Mouse (Mus musculus) heart, embryonic 16.5 days (tissue): ENCODE results near the gene Pik3r2. TPM values are rescaled to one million over a fixed set of nuclear protein-coding genes. Genes with fewer than 3 reads are reported as not detected.

Experiments
- ATAC-seq: fragments of 200-750 bp; cut with Nextera tagmentation; replicated peaks from 2 replicates; pipeline ENCODE4 v1.8.0; 2017; ENCODE audit warnings: moderate number of reproducible peaks; ENCODE audit not compliant: insufficient read depth, low FRiP score; ENCODE audit errors: extremely low read depth
- H3K27ac ChIP-seq: fragments of 300-500 bp; sonication (generic); 2 replicates; pipeline ENCODE4 v1.5.1; 2014; ENCODE audit warnings: mild to moderate bottlenecking, low read length, control low read depth, moderate library complexity
- H3K27me3 ChIP-seq: fragments of 300-500 bp; sonication (generic); 2 replicates; pipeline ENCODE4 v1.6.1; 2014; ENCODE audit warnings: low read length, mixed read lengths; ENCODE audit not compliant: control insufficient read depth, insufficient read depth
- H3K36me3 ChIP-seq: fragments of 300-500 bp; sonication (generic); 2 replicates; pipeline ENCODE4 v1.6.1; 2014; ENCODE audit not compliant: control insufficient read depth, insufficient read depth
- H3K4me1 ChIP-seq: fragments of 300-500 bp; sonication (generic); 2 replicates; pipeline ENCODE4 v1.6.1; 2014; ENCODE audit warnings: low read length, mixed read lengths; ENCODE audit not compliant: control insufficient read depth, insufficient read depth
- H3K4me2 ChIP-seq: fragments of 300-500 bp; sonication (generic); 2 replicates; pipeline ENCODE4 v1.6.1; 2014; ENCODE audit warnings: low read depth, mild to moderate bottlenecking, control low read depth, low read length
- H3K4me3 ChIP-seq: fragments of 300-500 bp; sonication (generic); 2 replicates; pipeline ENCODE4 v1.5.1; 2014; ENCODE audit warnings: mild to moderate bottlenecking, control low read depth, low read length
- H3K9ac ChIP-seq: fragments of 300-500 bp; sonication (generic); 2 replicates; pipeline ENCODE4 v1.6.1; 2014; ENCODE audit warnings: low read length, control low read depth
- H3K9me3 ChIP-seq: fragments of 300-500 bp; sonication (generic); replicated peaks from 2 replicates; pipeline ENCODE4 v1.6.1; 2016; ENCODE audit warnings: low read length; ENCODE audit not compliant: control insufficient read depth
- WGBS: fragments of 180-500 bp; shearing (Covaris S2); extraction: QIAGEN DNeasy Blood & Tissue Kit; methylation state at CpG from one replicate; pipeline ENCODE4 v1.1.7; 2014; 5-methylcytosine and 5-hydroxymethylcytosine counted together
- polyA plus RNA-seq: library from polyadenylated mRNA; unstranded; fragments of >200 nt; fragmentation: Nextera tagmentation; extraction: Ambion mirVana; gene quantifications from 2 replicates; pipeline ENCODE4 v1.2.1, GENCODE M21; 2015

Gene Pik3r2
- polyA plus RNA-seq, 1 experiment from 2014 or later: 42.1 TPM

DNA sequence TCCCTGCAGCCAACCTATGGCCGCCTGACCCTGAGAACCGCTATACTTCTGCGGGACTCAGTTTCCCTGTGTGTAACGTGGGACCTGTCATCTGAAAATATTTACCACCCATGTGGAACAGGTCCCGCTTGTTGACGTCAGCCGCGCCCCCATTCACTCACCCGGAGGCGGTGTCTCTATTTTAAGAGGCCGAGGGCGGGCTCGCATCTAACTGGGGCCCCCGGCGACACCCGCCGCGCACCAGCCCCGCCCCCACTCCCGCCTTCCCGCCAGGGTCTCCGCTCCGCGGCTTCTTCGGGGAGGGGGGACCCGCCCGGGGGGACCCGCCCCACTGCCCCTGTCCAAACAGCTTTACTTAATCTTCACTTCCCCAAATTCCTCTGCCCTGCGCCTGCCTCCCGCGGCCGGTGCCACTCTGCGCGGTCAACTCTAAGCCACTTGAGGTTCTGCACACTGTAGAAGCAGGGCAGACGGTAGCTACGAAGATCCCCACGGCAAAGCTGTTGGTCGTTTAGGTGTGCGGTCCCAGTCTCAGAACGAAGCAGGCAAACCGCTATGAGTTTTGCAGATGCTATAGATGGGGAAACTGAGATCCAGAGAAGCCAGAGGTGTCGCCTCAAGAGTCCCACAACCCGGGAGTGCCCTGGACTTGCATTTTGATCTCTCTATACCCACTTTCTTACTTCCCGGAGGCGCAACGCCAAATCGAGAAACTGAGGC lies 27.4 kb upstream of the Pik3r2 start:
- Histone ChIP-seq H3K36me3 (no peaks in the 10 kb centered on the region), H3K4me2 (peak overlapping the region; percentile 87), H3K4me3 (peak overlapping the region; percentile 54), H3K27ac (no peak overlapping the region), H3K9ac (peak overlapping the region; percentile 61), H3K4me1 (peaks cover 11% of the 10 kb centered on the region), H3K9me3 (no peaks in the 10 kb centered on the region), H3K27me3 (peaks cover 28% of the 10 kb centered on the region)
- 0 out of 2 replicates have a peak, but pooled peaks have one; percentile 11 for ATAC-seq
- 2% methylated on average over 46 of the region's 47 CpGs for WGBS

DNA sequence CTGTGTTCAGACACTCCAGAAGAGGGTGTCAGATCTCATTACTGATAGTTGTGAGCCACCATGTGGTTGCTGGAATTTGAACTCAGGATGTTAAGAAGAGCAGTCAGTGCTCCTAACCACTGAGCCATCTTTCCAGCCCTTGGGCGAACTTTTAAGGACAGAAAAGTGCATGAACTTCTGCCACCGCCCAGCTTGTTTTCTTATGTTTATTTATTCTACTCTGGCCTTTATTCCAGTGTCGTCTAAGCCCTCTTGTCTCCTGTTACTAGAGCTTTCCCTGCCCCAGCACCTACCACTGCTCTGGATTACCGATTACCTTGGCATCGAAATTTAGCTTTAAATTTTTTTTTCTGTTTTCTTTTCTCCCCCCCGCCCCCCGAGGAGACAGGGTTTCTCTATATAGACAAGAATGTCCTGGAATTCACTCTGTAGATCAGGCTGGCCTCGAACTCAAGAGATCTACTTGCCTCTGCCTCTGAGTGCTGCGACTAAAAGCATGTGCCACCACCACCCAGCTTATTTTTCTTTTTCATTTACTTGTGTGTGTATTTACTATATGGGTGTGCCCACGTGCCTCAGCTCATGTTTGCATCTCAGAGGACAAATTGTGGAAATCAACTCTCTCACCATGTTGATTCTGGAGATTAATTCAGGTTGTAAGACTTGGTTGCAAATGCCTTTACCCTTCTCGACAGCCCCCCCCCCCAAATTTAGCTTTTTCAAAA lies 26.4 kb upstream of the Pik3r2 start:
- H3K4me2 ChIP-seq: no peak overlapping the region
- 66% methylated on average over 11 of the region's 11 CpGs for WGBS
- H3K27ac ChIP-seq: no peak overlapping the region
- no peaks in the 10 kb centered on the region for H3K36me3 ChIP-seq
- H3K9me3 ChIP-seq: no peaks in the 10 kb centered on the region
- no peak for ATAC-seq
- H3K4me3 ChIP-seq: no peak overlapping the region
- H3K4me1 ChIP-seq: peaks cover 14% of the 10 kb centered on the region
- no peak overlapping the region for H3K9ac ChIP-seq
- peaks cover 37% of the 10 kb centered on the region for H3K27me3 ChIP-seq

DNA sequence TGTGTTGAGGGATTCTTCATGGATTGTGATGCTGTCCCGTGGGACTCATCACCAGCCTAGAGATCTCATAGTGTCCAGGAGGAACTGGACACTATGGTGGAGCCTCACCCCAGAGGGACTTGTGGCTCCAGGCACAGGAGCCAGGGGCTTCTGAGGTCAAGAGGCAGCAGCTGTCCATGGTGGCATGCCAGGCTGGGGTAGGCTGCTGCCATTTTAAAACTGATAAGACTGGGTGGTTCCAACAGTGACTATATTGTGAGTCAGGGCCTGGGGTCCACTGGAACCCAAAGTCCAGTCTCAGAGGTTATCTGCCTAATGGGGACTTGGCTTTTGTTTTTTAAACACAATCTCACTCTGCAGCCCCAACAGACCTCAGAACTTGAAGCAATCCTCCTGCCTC lies 25.3 kb upstream of the Pik3r2 start:
- Histone ChIP-seq H3K27me3 (peaks cover 38% of the 10 kb centered on the region), H3K36me3 (no peaks in the 10 kb centered on the region), H3K4me3 (no peak overlapping the region), H3K27ac (no peak overlapping the region), H3K9me3 (no peaks in the 10 kb centered on the region), H3K9ac (no peak overlapping the region), H3K4me2 (no peak overlapping the region), H3K4me1 (peaks cover 18% of the 10 kb centered on the region)
- WGBS: 82% methylated on average over 1 of the region's 1 CpGs
- no peak for ATAC-seq

DNA sequence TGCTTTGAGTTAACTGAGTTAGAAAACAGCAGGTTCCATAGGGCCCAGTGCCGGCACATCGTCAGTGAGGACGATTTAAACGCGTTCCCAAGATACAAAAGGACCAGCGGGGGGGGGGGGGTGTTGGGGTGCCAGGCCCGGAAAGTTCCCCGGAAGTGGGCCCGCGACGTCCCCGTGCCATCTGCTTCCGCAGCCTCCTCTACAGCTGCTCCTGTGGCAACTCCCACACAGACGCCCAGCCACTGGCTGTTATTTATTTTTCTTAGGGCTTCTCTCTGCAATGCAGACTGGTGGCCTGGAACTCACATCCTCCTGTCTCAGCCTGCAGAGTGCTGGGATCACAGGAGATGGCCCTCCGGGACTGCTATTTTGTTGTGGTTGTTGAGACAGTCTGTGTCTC lies 24.6 kb upstream of the Pik3r2 start:
- Histone ChIP-seq H3K4me1 (peaks cover 22% of the 10 kb centered on the region), H3K9me3 (no peaks in the 10 kb centered on the region), H3K4me2 (no peak overlapping the region), H3K36me3 (no peaks in the 10 kb centered on the region), H3K4me3 (no peak overlapping the region), H3K27me3 (peaks cover 38% of the 10 kb centered on the region), H3K27ac (no peak overlapping the region), H3K9ac (no peak overlapping the region)
- 17% methylated on average over 15 of the region's 15 CpGs for WGBS
- no peak for ATAC-seq

DNA sequence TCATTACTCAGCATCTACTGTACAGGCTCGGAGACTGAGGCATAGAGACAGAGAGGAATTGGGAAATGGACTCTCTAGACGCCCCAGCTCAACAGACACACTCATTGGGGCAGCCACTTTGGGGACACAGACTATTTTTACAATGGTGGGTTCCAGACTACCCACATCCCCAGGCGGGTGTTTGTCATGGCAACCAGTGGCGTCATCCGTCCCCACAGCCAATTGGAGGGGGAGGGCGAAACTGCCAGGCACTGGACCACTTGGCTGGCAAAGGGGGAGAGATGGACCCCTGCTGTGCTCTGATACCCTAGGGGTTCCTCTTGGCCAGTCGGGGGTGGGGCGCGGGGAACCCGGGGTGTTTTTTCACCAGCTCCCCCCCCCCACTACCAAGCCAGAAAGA lies 24.1 kb upstream of the Pik3r2 start:
- H3K27ac ChIP-seq: no peak overlapping the region
- H3K9ac ChIP-seq: no peak overlapping the region
- H3K4me3 ChIP-seq: no peak overlapping the region
- peaks cover 22% of the 10 kb centered on the region for H3K4me1 ChIP-seq
- peaks cover 36% of the 10 kb centered on the region for H3K27me3 ChIP-seq
- no peak overlapping the region for H3K4me2 ChIP-seq
- no peaks in the 10 kb centered on the region for H3K36me3 ChIP-seq
- H3K9me3 ChIP-seq: no peaks in the 10 kb centered on the region
- WGBS: 55% methylated on average over 10 of the region's 10 CpGs
- ATAC-seq: no peak

DNA sequence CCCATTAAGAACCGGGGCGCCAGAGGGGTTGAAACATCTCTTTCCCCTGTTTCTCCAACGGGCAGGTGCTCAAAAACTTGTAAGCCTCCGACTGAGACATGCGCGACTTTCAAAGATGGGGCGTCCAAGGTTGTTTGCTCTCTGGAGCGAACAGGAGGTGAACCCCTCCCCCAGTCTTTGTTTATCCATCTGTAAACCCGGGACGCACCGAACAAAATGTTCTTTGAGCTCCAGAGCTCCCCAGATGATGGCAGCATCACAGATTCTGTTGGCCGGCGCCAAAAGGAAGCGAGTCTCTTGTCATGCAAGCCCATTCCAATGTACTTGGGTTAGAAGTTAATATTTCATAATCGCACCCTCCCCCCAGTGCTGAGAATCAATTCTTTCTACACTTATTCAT lies 21.8 kb upstream of the Pik3r2 start:
- ATAC-seq: no peak
- Histone ChIP-seq H3K9me3 (no peaks in the 10 kb centered on the region), H3K4me2 (peak overlapping the region; percentile 82), H3K9ac (peak overlapping the region; percentile 67; the same call in 1 of the 2 replicates), H3K27ac (no peak overlapping the region), H3K4me1 (peaks cover 11% of the 10 kb centered on the region), H3K4me3 (peak overlapping the region; percentile 63; the same call in 1 of the 2 replicates), H3K27me3 (peaks cover 30% of the 10 kb centered on the region), H3K36me3 (no peaks in the 10 kb centered on the region)
- WGBS: 15% methylated on average over 15 of the region's 15 CpGs

DNA sequence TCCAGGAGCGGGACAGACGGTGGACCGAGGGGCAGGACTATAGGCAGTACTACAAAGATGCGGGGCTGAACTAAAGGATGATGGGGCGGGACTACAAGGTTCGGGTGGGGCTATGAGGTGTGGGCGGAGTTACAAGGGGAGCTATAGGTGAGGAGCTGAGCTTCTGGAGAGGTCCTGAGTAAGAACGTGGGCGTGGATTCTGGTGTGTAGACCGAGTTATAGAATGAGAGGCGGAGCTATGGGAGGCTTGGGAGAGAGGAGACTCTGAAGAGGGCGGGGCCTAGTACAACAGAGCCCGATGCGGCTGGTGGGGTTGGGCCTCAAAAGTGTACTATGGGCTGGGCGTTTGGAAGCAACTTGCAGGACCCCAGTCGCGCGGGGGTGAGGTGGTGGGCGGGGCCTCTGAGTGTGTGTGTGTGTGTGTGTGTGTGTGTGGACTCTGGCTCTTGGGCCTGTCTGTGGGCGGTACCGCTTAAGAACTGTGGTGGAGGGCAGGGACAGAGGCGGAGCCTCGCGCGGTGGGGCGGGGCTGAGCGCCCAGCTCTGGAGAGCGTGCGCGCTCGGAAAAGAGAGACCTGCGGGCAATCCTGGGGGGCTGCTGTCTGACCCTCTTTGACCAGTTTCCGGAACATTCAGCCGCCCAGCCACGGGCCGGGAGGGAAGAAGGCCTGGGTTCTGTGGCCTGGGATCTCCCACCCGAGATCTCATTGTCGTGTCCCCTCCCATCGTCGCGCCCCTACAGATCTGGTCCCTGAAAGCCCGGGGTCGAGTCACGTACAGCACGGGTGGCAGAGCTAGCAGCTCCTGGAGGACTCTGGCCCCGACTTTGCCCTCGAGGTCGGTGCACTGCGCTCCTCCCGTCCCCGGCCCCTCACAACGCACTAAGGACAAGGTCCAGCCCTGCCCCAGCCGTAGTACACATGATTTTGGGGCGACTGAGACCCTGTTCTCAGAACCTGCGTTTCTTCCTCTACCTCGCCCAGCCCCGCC lies 20.9 kb upstream of the Pik3r2 start:
- peak overlapping the region; percentile 82 for H3K4me2 ChIP-seq
- no peaks in the 10 kb centered on the region for H3K36me3 ChIP-seq
- 0 out of 2 replicates have a peak overlapping the region, but pooled peaks have one; percentile 35 for H3K27ac ChIP-seq
- H3K27me3 ChIP-seq: peaks cover 29% of the 10 kb centered on the region
- ATAC-seq: peak; percentile 77
- H3K4me1 ChIP-seq: peaks cover 16% of the 10 kb centered on the region
- peak overlapping the region; percentile 67 for H3K9ac ChIP-seq
- under 1% methylated on average over 57 of the region's 57 CpGs for WGBS
- H3K9me3 ChIP-seq: no peaks in the 10 kb centered on the region
- peak overlapping the region; percentile 63 for H3K4me3 ChIP-seq

DNA sequence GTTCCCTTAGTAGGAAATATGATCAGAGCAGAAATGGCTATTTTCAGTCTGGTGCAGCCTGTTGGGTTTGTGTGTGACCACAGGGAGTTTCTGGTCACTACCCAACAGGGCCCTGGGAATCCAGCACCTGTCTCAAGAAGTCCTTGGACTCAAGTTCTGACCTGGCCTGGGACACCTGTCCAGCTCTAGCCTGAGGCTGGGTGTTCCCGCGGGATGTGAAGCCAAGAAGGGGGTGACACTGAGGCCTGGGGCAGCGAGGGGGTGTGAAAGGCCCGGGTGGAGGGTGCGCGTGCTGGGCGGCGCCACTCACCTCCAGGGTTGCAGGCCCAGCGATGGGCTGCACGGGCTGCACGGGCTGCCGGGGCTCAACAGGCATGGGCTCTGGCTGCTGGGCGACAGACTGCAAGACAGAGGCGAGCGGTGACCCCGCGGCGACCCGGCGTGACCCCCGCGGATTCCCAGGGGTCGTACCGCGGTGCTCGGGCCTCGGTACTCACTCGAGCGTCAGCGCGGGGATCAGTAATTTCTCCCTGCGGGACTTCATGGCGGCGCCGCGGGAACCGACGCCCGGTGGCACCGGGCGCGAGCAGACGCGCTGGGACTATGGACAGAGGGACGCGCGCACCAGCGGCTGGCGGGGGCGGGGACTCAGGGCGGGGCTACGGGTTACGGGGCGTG lies 20.0 kb upstream of the Pik3r2 start:
- peaks cover 20% of the 10 kb centered on the region for H3K4me1 ChIP-seq
- no peaks in the 10 kb centered on the region for H3K36me3 ChIP-seq
- no peak overlapping the region for H3K27ac ChIP-seq
- H3K9ac ChIP-seq: peak overlapping the region; percentile 69
- no peaks in the 10 kb centered on the region for H3K9me3 ChIP-seq
- WGBS: 3% methylated on average over 54 of the region's 54 CpGs
- H3K27me3 ChIP-seq: peaks cover 28% of the 10 kb centered on the region
- H3K4me3 ChIP-seq: peak overlapping the region; percentile 63
- no peak for ATAC-seq
- peak overlapping the region; percentile 82 for H3K4me2 ChIP-seq
